Mouse (Mus musculus) cortical plate, adult 2 months (tissue): ENCODE measurements around the gene Psip1.

Experiments used
- CTCF ChIP-seq: fragments of 200-500 bp; IDR thresholded peaks from 2 replicates; pipeline ENCODE4 v1.5.1; 2011; ENCODE audit warnings: mild to moderate bottlenecking, control low read depth, low read length; ENCODE audit not compliant: insufficient read depth; ENCODE audit errors: extremely low read depth
- POLR2A ChIP-seq: fragments of 200-500 bp; IDR thresholded peaks from 2 replicates; pipeline ENCODE4 v1.6.1; 2011; ENCODE audit warnings: mild to moderate bottlenecking, low read length, control low read depth; ENCODE audit not compliant: insufficient read depth; ENCODE audit errors: extremely low read depth

DNA sequence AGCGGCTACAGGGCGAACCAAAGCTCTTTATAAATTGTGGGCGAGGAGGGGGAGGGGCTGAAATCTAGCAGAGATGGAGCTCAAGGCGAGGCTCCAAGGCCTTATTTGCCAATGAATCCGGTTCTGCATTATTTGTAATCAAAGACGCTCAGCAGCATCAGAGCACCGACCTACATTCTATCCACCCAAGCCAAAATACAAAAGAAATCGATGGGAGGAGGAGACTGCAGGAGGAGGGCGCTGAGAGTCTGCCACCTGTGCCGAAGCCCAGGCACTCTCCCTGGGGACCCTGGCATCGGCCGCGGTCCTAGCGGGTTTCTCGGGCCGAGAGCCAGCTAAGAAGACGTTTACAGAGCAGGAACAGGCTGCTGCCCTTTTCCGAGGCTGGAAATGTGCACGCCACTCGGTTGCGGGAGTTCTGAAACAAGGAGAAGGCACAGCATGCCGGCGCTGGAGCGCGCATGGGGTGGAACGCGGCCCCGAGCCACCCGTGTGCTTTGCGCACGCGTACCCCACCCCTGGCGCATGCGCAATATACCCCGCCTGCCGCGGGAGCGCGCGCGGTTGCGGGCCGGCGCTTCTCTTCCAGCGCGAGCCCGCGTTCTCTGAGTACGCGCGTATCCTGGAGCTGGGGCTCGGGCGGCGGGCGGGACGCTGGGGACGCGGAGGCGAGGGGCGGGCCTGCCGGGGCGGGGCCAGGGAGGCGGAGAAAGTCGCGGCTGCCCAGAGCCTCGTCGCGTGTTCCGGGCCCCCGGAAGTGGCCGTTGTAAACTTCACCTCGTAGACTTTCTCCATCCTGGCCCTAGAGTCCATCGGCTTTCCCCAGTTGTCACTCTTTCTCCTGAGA is 38.8 kb upstream of the Psip1 start, which contains the start of gene Ccdc171:
- TF ChIP-seq CTCF (no peak), POLR2A (peak; percentile 97)
